Mouse (Mus musculus): ENCODE measurements around the gene Gm1979. TPM values are rescaled to one million over a fixed set of nuclear protein-coding genes. Genes with fewer than 3 reads are reported as not detected.
"Not testable (repeated sequence)": the region's sequence is repeated elsewhere in the genome, so short reads cannot be mapped to it uniquely, and the experiment has no call there.

Gene Gm1979
- polyA plus RNA-seq (2012; rRNA removed): not detected in 2 replicates

DNA sequence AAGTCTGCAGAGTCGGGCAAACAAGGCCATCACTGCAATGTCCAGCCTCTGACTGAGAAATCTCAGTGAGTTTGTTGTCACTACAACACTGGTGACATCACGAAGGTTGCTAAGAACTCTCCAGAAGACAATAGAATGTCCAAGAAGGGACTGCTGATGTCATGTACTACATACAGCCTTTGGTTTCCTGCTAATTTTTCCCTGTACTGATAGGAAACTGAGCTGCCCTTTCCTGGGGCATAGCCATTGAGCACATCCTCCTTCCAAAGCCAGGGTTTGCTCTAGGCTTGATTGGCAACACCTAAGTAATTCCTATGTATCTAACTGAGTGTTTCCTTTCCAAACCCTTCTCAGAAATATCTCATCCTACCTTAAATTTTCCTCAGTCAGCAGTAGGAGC is at the start of gene Gm1979:
TSS of gene Gm1979 (minus strand) at position 101 of the 400 bp plus-strand sequence.
- not testable (repeated sequence) for DNase-seq (ENCODE audit: low read depth, low spot score)
- WGBS: 89% methylated on average over 1 of the region's 2 CpGs

- not testable (repeated sequence) for DNase-seq (ENCODE audit: low read depth, low spot score)
- WGBS: 62% methylated on average over 2 of the region's 2 CpGs
Observed at GRCm38 (mm10) chr5:26039458-26039857, 34.9 kb upstream of the Gm1979 start, which contains the start of gene Speer4a. Gene Speer4a, minus strand, starts transcription at chr5:26039558.

DNA sequence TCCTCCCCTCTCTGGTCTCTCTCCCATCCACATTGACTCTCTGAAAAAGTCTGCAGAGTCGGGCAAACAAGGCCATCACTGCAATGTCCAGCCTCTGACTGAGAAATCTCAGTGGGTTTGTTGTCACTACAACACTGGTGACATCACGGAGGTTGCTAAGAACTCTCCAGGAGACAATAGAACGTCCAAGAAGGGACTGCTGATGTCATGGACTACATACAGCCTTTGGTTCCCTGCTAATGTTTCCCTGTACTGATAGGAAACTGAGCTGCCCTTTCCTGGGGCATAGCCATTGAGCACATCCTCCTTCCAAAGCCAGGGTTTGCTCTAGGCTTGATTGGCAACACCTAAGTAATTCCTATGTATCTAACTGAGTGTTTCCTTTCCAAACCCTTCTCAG is 18.2 kb upstream of the Gm1979 start, which contains the start of gene Gm5862:
TSS of gene Gm5862 (minus strand) at position 101 of the 400 bp plus-strand sequence.
- DNase-seq (ENCODE audit: low read depth, low spot score): not testable (repeated sequence)
- no CpG with 5 or more reads among the region's 3 CpGs for WGBS

GRCm38 (mm10) chr5:26007697-26008096 is 3.1 kb upstream of the Gm1979 start:
- WGBS: 56% methylated on average over 7 of the region's 7 CpGs
- DNase-seq (ENCODE audit: low read depth, low spot score): not testable (repeated sequence)

DNA sequence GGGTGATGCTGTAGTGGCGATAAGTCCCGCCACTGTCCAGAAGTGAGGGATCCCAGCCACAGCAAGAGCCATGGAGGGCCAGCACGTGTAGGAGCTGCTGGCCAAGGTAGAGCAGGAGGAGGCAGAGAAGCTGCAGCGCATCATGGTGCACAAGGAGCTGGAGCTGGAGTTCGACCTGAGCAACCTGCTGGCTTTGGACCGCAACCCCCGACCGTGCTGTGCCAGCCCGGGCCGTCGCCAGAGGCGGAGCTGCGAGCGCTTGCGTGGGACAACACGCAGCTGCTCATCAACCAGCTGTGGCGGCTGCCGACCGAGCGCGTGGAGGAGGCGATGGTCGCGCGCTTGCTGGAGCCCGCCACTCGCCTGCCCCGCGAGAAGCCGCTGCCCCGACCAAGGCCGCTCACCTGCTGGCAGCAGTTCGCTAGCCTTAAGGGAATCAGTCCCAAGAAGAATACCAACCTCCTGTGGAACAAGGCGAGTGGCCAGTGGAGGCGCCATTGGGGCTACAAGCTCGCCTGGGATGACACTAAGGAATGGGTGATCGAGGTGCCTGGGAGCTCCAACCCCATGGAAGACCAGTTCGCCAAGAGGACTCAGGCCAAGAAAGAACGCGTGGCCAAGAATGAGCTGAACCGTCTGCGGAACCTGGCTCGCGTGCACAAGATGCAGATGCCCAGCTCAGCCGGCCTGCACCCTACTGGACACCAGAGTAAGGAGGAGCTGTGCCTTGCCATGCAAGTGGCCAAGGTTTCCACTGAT is 2.5 kb upstream of the Gm1979 start:
- 18% methylated on average over 45 of the region's 45 CpGs for WGBS

DNA sequence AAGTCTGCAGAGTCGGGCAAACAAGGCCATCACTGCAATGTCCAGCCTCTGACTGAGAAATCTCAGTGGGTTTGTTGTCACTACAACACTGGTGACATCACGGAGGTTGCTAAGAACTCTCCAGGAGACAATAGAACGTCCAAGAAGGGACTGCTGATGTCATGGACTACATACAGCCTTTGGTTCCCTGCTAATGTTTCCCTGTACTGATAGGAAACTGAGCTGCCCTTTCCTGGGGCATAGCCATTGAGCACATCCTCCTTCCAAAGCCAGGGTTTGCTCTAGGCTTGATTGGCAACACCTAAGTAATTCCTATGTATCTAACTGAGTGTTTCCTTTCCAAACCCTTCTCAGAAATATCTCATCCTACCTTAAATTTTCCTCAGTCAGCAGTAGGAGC is 16.0 kb downstream of the Gm1979 start, which contains the start of gene Gm21698:
TSS of gene Gm21698 (minus strand) at position 101 of the 400 bp plus-strand sequence.
- not testable (repeated sequence) for DNase-seq (ENCODE audit: low read depth, low spot score)
- no CpG with 5 or more reads among the region's 3 CpGs for WGBS

More for the DNA sequence above, 2.5 kb upstream of the Gm1979 start:
- not testable (repeated sequence) for DNase-seq (ENCODE audit: low read depth, low spot score)

DNA sequence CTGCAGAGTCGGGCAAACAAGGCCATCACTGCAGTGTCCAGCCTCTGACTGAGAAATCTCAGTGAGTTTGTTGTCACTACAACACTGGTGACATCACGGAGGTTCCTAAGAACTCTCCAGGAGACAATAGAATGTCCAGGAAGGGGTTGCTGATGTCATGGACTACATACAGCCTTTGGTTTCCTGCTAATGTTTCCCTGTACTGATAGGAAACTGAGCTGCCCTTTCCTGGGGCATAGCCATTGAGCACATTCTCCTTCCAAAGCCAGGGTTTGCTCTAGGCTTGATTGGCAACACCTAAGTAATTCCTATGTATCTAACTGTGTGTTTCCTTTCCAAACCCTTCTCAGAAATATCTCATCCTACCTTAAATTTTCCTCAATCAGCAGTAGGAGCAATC is 32.0 kb downstream of the Gm1979 start, which contains the start of gene Gm21680:
TSS of gene Gm21680 (minus strand) at position 101 of the 400 bp plus-strand sequence.
- DNase-seq (ENCODE audit: low read depth, low spot score): not testable (repeated sequence)
- no CpG with 5 or more reads among the region's 2 CpGs for WGBS

DNA sequence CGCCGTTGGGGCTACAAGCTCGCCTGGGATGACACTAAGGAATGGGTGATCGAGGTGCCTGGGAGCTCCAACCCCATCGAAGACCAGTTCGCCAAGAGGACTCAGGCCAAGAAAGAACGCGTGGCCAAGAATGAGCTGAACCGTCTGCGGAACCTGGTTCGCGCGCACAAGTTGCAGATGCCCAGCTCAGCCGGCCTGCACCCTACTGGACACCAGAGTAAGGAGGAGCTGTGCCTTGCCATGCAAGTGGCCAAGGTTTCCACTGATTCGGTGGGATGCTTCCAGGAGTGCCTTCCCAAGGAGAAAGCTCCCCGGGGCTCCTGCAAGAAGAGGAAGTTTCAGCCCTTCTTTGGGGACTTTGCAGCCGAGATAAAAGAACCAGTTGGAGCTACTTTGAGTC is 47.5 kb downstream of the Gm1979 start:
- 58% methylated on average over 17 of the region's 17 CpGs for whole genome bisulfite sequencing
- not testable (repeated sequence) for DNase-seq (ENCODE audit: low read depth, low spot score)

DNA sequence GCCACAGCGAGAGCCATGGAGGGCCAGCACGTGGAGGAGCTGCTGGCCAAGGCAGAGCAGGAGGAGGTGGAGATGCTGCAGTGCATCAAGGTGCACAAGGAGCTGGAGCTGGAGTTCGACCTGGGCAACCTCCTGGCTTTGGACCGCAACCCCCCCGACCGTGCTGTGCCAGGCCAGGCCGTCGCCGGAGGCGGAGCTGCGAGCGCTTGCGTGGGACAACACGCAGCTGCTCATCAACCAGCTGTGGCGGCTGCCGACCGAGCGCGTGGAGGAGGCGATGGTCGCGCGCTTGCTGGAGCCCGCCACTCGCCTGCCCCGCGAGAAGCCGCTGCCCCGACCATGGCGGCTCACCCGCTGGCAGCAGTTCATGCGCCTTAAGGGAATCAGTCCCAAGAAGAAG is 48.0 kb downstream of the Gm1979 start:
- not testable (repeated sequence) for DNase-seq (ENCODE audit: low read depth, low spot score)
- WGBS: 24% methylated on average over 32 of the region's 32 CpGs

GRCm38 (mm10) chr5:25954317-25954716 is 50.3 kb downstream of the Gm1979 start, which contains the start of gene Gm21671:
Gene Gm21671, minus strand, starts transcription at chr5:25954417.
- WGBS: 59% methylated on average over 2 of the region's 2 CpGs
- not testable (repeated sequence) for DNase-seq (ENCODE audit: low read depth, low spot score)

Other genes with a start within 250 kb of the Gm1979 start
- 0.30 and 0.45 TPM in 2 replicates for gene Actr3b, start 244.8 kb downstream of the Gm1979 start, polyA plus RNA-seq (2012; rRNA removed)
- gene Gm21663, start 62.4 kb downstream of the Gm1979 start, polyA plus RNA-seq (2012; rRNA removed): not detected in 2 replicates
- not detected in 2 replicates for gene Gm21671, start 50.4 kb downstream of the Gm1979 start, polyA plus RNA-seq (2012; rRNA removed)
- gene Gm21680, start 32.1 kb downstream of the Gm1979 start, polyA plus RNA-seq (2012; rRNA removed): not detected in 2 replicates
- not detected in 2 replicates for gene Gm21698, start 16.1 kb downstream of the Gm1979 start, polyA plus RNA-seq (2012; rRNA removed)
- gene Gm5862, start 18.1 kb upstream of the Gm1979 start, polyA plus RNA-seq (2012; rRNA removed): not detected in 2 replicates
- gene Speer4a, start 34.8 kb upstream of the Gm1979 start, polyA plus RNA-seq (2012; rRNA removed): not detected in 2 replicates
- not detected in 2 replicates for gene Gm7347, start 53.8 kb upstream of the Gm1979 start, polyA plus RNA-seq (2012; rRNA removed)
- gene Gm10471, start 84.5 kb upstream of the Gm1979 start, polyA plus RNA-seq (2012; rRNA removed): not detected in 2 replicates
- not detected in 2 replicates for gene 5031410I06Rik, start 100.6 kb upstream of the Gm1979 start, polyA plus RNA-seq (2012; rRNA removed)
- not detected in 2 replicates for gene Gm10220, start 116.6 kb upstream of the Gm1979 start, polyA plus RNA-seq (2012; rRNA removed)